Mouse (Mus musculus) heart, postnatal 0 days (tissue): ENCODE data around the gene Cyb561d1. TPM values are rescaled to one million over a fixed set of nuclear protein-coding genes. Genes with fewer than 3 reads are reported as not detected.

ENCODE experiments used
- ATAC-seq: fragments of 200-750 bp; cut with Nextera tagmentation; 2 replicates; pipeline ENCODE4 v1.8.0; 2017; ENCODE audit warnings: low read depth, moderate number of reproducible peaks, moderate library complexity; ENCODE audit not compliant: insufficient read depth
- DNase-seq: peaks from one replicate; pipeline ENCODE4 v3.0.0-alpha.2; 2016; ENCODE audit warnings: low spot score
- H3K27ac ChIP-seq: fragments of 300-500 bp; sonication (generic); 2 replicates; pipeline ENCODE4 v1.5.1; 2014; ENCODE audit warnings: low read depth, mild to moderate bottlenecking
- H3K27me3 ChIP-seq: fragments of 300-500 bp; sonication (generic); 2 replicates; pipeline ENCODE4 v1.6.1; 2014; ENCODE audit warnings: low read length, mixed read lengths; ENCODE audit not compliant: control insufficient read depth, insufficient read depth
- H3K36me3 ChIP-seq: fragments of 300-500 bp; sonication (generic); replicated peaks from 2 replicates; pipeline ENCODE4 v1.6.1; 2014; ENCODE audit warnings: low read length, mixed read lengths; ENCODE audit not compliant: control insufficient read depth, insufficient read depth
- H3K4me1 ChIP-seq: fragments of 300-500 bp; sonication (generic); 2 replicates; pipeline ENCODE4 v1.6.1; 2014; ENCODE audit warnings: antibody characterized with exemption; ENCODE audit not compliant: control insufficient read depth, insufficient read depth
- H3K4me2 ChIP-seq: fragments of 300-500 bp; sonication (generic); 2 replicates; pipeline ENCODE4 v1.6.1; 2014; ENCODE audit warnings: low read depth, mild to moderate bottlenecking, low read length, moderate library complexity
- H3K4me3 ChIP-seq: fragments of 300-500 bp; sonication (generic); 2 replicates; pipeline ENCODE4 v1.5.1; 2014; ENCODE audit warnings: low read depth, low read length
- H3K9ac ChIP-seq: fragments of 300-500 bp; sonication (generic); replicated peaks from 2 replicates; pipeline ENCODE4 v1.6.1; 2014; ENCODE audit warnings: low read depth, low read length, mixed read lengths
- H3K9me3 ChIP-seq: fragments of 300-500 bp; sonication (generic); replicated peaks from 2 replicates; pipeline ENCODE4 v1.6.1; 2016; ENCODE audit warnings: low read length; ENCODE audit not compliant: control insufficient read depth
- CTCF ChIP-seq: IDR thresholded peaks from 2 replicates; pipeline ENCODE4 v1.5.1; 2016; ENCODE audit warnings: antibody characterized with exemption, control low read depth, low read depth
- EP300 ChIP-seq: IDR thresholded peaks from 2 replicates; pipeline ENCODE4 v1.6.1; 2016; ENCODE audit warnings: antibody characterized with exemption, low read depth
- WGBS: fragments of 180-500 bp; shearing (Covaris S2); extraction: QIAGEN DNeasy Blood & Tissue Kit; methylation state at CpG from one replicate; pipeline ENCODE4 v1.1.7; 2014; 5-methylcytosine and 5-hydroxymethylcytosine counted together
- polyA plus RNA-seq: library from polyadenylated mRNA; unstranded; fragments of >200 nt; fragmentation: Nextera tagmentation; extraction: Ambion mirVana; gene quantifications from 2 replicates; pipeline ENCODE4 v1.2.1, GENCODE M21; 2015
- total RNA-seq: library from RNA; depleted of rRNA; stranded (reverse); fragments of >200 nt; gene quantifications from 2 replicates; pipeline ENCODE4 v1.2.3, GENCODE M21; 2014; ENCODE audit warnings: low replicate concordance

The Cyb561d1 gene
- total and polyA plus RNA-seq, 2 experiments from 2014 or later, result 3.5 to 4.7 TPM

GRCm38 (mm10) chr3:108195287-108195686 lies 5.7 kb downstream of the Cyb561d1 start:
- WGBS, result 86% methylated on average over 4 of the region's 4 CpGs
- Histone ChIP-seq H3K27me3 (no peaks in the 10 kb centered on the region), H3K4me1 (peaks cover 21% of the 10 kb centered on the region)

GRCm38 (mm10) chr3:108193686-108194085 lies 7.3 kb downstream of the Cyb561d1 start:
- DNase-seq (no peak), ATAC-seq (no peak)
- no peak overlapping the region for H3K4me2 ChIP-seq
- H3K4me1 ChIP-seq, result peaks cover 21% of the 10 kb centered on the region
- WGBS, result 52% methylated on average over 4 of the region's 4 CpGs
- no peak overlapping the region for H3K27ac ChIP-seq
- H3K36me3 ChIP-seq, result peaks cover 5% of the 10 kb centered on the region; the same call in 1 of the 2 replicates
- no peak overlapping the region for H3K4me3 ChIP-seq
- H3K9me3 ChIP-seq, result no peaks in the 10 kb centered on the region
- TF ChIP-seq EP300 (no peak), CTCF (no peak)
- H3K27me3 ChIP-seq, result no peaks in the 10 kb centered on the region
- no peak overlapping the region for H3K9ac ChIP-seq

More at GRCm38 (mm10) chr3:108195287-108195686, 5.7 kb downstream of the Cyb561d1 start:
- Histone ChIP-seq H3K9me3 (no peaks in the 10 kb centered on the region), H3K36me3 (peaks cover 5% of the 10 kb centered on the region; the same call in 1 of the 2 replicates), H3K27ac (no peak overlapping the region), H3K9ac (no peak overlapping the region), H3K4me3 (no peak overlapping the region), H3K4me2 (no peak overlapping the region)
- ATAC-seq (no peak), DNase-seq (no peak)
- no peak for TF ChIP-seq EP300
- TF ChIP-seq CTCF, result no peak

GRCm38 (mm10) chr3:108189897-108190296 lies 11.1 kb downstream of the Cyb561d1 start:
- H3K4me1 ChIP-seq, result no peaks in the 10 kb centered on the region
- H3K27ac ChIP-seq, result no peak overlapping the region
- no peaks in the 10 kb centered on the region for H3K36me3 ChIP-seq
- 41% methylated on average over 5 of the region's 5 CpGs for WGBS
- no peak overlapping the region for H3K4me2 ChIP-seq
- no peak for ATAC-seq
- H3K27me3 ChIP-seq, result peaks cover 1% of the 10 kb centered on the region; the same call in 1 of the 2 replicates
- DNase-seq, result no peak
- H3K4me3 ChIP-seq, result no peak overlapping the region
- H3K9me3 ChIP-seq, result no peaks in the 10 kb centered on the region
- TF ChIP-seq CTCF (no peak), EP300 (no peak)
- H3K9ac ChIP-seq, result no peak overlapping the region

GRCm38 (mm10) chr3:108188716-108189490 lies 12.1 kb downstream of the Cyb561d1 start:
- H3K4me1 ChIP-seq, result no peaks in the 10 kb centered on the region
- H3K9ac ChIP-seq, result no peak overlapping the region
- no peak for TF ChIP-seq EP300
- no peak for TF ChIP-seq CTCF
- H3K36me3 ChIP-seq, result no peaks in the 10 kb centered on the region
- WGBS, result 72% methylated on average over 9 of the region's 9 CpGs
- no peak overlapping the region for H3K4me2 ChIP-seq
- ATAC-seq (no peak), DNase-seq (no peak)
- no peak overlapping the region for H3K27ac ChIP-seq
- no peak overlapping the region for H3K4me3 ChIP-seq
- no peaks in the 10 kb centered on the region for H3K9me3 ChIP-seq
- H3K27me3 ChIP-seq, result peaks cover 5% of the 10 kb centered on the region; the same call in 1 of the 2 replicates

- Histone ChIP-seq H3K36me3 (no peaks in the 10 kb centered on the region), H3K27ac (no peak overlapping the region), H3K27me3 (peaks cover 5% of the 10 kb centered on the region; the same call in 1 of the 2 replicates), H3K4me2 (peak overlapping the region; percentile 89), H3K4me3 (peak overlapping the region; percentile 71; the same call in 1 of the 2 replicates), H3K9me3 (no peaks in the 10 kb centered on the region), H3K9ac (no peak overlapping the region), H3K4me1 (no peaks in the 10 kb centered on the region)
- TF ChIP-seq CTCF, result no peak
- no peak for TF ChIP-seq EP300
- 73% methylated on average over 20 of the region's 20 CpGs for WGBS
- ATAC-seq (no peak), DNase-seq (no peak)
Measured at GRCm38 (mm10) chr3:108187111-108187795, 13.8 kb downstream of the Cyb561d1 start.
